Mouse (Mus musculus): ENCODE measurements around the gene Vgll1. TPM values are rescaled to one million over a fixed set of nuclear protein-coding genes. Genes with fewer than 3 reads are reported as not detected.

The Vgll1 gene
- polyA plus RNA-seq, 1 experiment = 1.8 TPM

DNA sequence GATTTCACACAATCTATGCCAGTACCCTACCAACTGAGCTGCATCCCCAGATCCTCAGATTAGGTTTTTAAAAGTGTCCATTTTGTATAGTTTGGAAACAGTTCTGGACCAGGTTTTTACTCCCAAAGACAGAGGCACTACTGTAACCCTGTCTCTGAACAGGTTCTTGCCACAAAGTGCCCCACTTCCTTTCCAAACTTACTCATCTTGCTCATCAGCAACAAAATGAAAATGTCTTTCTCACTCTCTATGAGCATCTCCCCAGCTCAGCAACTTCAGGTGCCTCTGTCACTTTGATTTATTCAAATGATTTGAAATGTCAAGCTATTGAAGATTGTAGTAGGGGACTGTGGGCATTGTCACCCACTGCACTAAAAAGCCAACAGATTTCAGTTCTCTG lies 49.7 kb downstream of the Vgll1 start:
- H3K4me1 ChIP-seq (ENCODE audit: control insufficient read depth, insufficient read depth, low read length) = no peaks in the 10 kb centered on the region
- H3K9ac ChIP-seq (ENCODE audit: low read depth, poor library complexity, severe bottlenecking) = no peak overlapping the region
- H3K36me3 ChIP-seq (ENCODE audit: control insufficient read depth, insufficient read depth, low read length, poor library complexity, severe bottlenecking) = no peaks in the 10 kb centered on the region
- TF ChIP-seq EP300 (IDR thresholded peaks at IDR 0.05; ENCODE audit: insufficient read depth, low read depth, low read length) = no peak
- no peak for TF ChIP-seq CTCF (IDR thresholded peaks at IDR 0.05; ENCODE audit: low read depth, low read length)
- TF ChIP-seq POLR2A (IDR thresholded peaks at IDR 0.05; ENCODE audit: insufficient read depth, low read length) = no peak
- no peaks in the 10 kb centered on the region for H3K27me3 ChIP-seq (ENCODE audit: control insufficient read depth, insufficient read depth, low read length, poor library complexity, severe bottlenecking)
- H3K9me3 ChIP-seq (replicated peaks; ENCODE audit: control insufficient read depth, insufficient read depth, low read length, poor library complexity, severe bottlenecking) = no peaks in the 10 kb centered on the region
- H3K27ac ChIP-seq (ENCODE audit: insufficient read depth, low read length) = no peak overlapping the region
- H3K4me3 ChIP-seq (ENCODE audit: low read depth, low read length) = no peak overlapping the region

- Histone ChIP-seq H3K9ac (ENCODE audit: low read depth, poor library complexity, severe bottlenecking) (no peak overlapping the region), H3K36me3 (ENCODE audit: control insufficient read depth, insufficient read depth, low read length, poor library complexity, severe bottlenecking) (no peaks in the 10 kb centered on the region), H3K27ac (ENCODE audit: insufficient read depth, low read length) (no peak overlapping the region), H3K9me3 (replicated peaks; ENCODE audit: control insufficient read depth, insufficient read depth, low read length, poor library complexity, severe bottlenecking) (no peaks in the 10 kb centered on the region), H3K4me1 (ENCODE audit: control insufficient read depth, insufficient read depth, low read length) (no peaks in the 10 kb centered on the region), H3K4me3 (ENCODE audit: low read depth, low read length) (no peak overlapping the region), H3K27me3 (ENCODE audit: control insufficient read depth, insufficient read depth, low read length, poor library complexity, severe bottlenecking) (no peaks in the 10 kb centered on the region)
- TF ChIP-seq POLR2A (IDR thresholded peaks at IDR 0.05; ENCODE audit: insufficient read depth, low read length) (no peak), EP300 (IDR thresholded peaks at IDR 0.05; ENCODE audit: insufficient read depth, low read depth, low read length) (no peak), CTCF (IDR thresholded peaks at IDR 0.05; ENCODE audit: low read depth, low read length) (no peak)
Measured at GRCm38 (mm10) chrX:57153520-57153919, 65.6 kb downstream of the Vgll1 start.

Other genes starting within 250 kb of the Vgll1 start
- not detected in 2 replicates for gene Adgrg4, start 217.9 kb upstream of the Vgll1 start, polyA plus RNA-seq (2011; ENCODE audit: insufficient read depth, insufficient read length, low read depth, missing spikeins)
- not detected in 2 replicates for gene Brs3, start 45.0 kb upstream of the Vgll1 start, polyA plus RNA-seq (2011; ENCODE audit: insufficient read depth, insufficient read length, low read depth, missing spikeins)
- 49.3 and 56.5 TPM in 2 replicates for gene Htatsf1, start 34.5 kb upstream of the Vgll1 start, polyA plus RNA-seq (2011; ENCODE audit: insufficient read depth, insufficient read length, low read depth, missing spikeins)
- not detected in 2 replicates for gene Cd40lg, start 124.0 kb downstream of the Vgll1 start, polyA plus RNA-seq (2011; ENCODE audit: insufficient read depth, insufficient read length, low read depth, missing spikeins)

Measured in ES-Bruce4 (cell line).